Mouse (Mus musculus) c-Kit-positive CD71-positive TER-119-negative erythroid progenitor cells, embryonic 14.5 days (primary cell): ENCODE data around the gene Arf6.

Source experiments
- DNase-seq: peaks from one replicate; pipeline ENCODE4 v3.0.0-alpha.2; 2013; ENCODE audit warnings: low read depth

The Arf6 gene

GRCm38 (mm10) chr12:69413303-69413702 lies 41.4 kb downstream of the Arf6 start:
- no peak for DNase-seq

- no peak for DNase-seq
Measured at GRCm38 (mm10) chr12:69414826-69415572, 43.0 kb downstream of the Arf6 start.

- DNase-seq = no peak
Measured at GRCm38 (mm10) chr12:69416793-69417192, 44.8 kb downstream of the Arf6 start.

- no peak for DNase-seq
Measured at GRCm38 (mm10) chr12:69417701-69418291, 45.8 kb downstream of the Arf6 start.

- no peak for DNase-seq
Measured at GRCm38 (mm10) chr12:69418606-69419005, 46.7 kb downstream of the Arf6 start.

GRCm38 (mm10) chr12:69419017-69419605 lies 47.2 kb downstream of the Arf6 start:
- no peak for DNase-seq

GRCm38 (mm10) chr12:69419606-69420005 lies 47.7 kb downstream of the Arf6 start:
- DNase-seq = no peak

- no peak for DNase-seq
Measured at GRCm38 (mm10) chr12:69420716-69421115, 48.8 kb downstream of the Arf6 start.

GRCm38 (mm10) chr12:69422827-69423537 lies 51.0 kb downstream of the Arf6 start:
- DNase-seq = no peak
